Mouse (Mus musculus) testis, adult 2 months (tissue): Measurements from ENCODE around the gene Cdk7.

Experiments
- CTCF ChIP-seq: fragments of 200-500 bp; IDR thresholded peaks from 2 replicates; pipeline ENCODE4 v1.5.1; 2012; ENCODE audit warnings: low read depth, mild to moderate bottlenecking, inconsistent platforms, low read length, moderate library complexity; ENCODE audit not compliant: control insufficient read depth, insufficient read depth, insufficient replicate concordance
- POLR2A ChIP-seq: fragments of 200-500 bp; IDR thresholded peaks from 2 replicates; pipeline ENCODE4 v1.6.1; 2012; ENCODE audit warnings: low read depth, mild to moderate bottlenecking, inconsistent platforms, low read length, moderate library complexity; ENCODE audit not compliant: control insufficient read depth

DNA sequence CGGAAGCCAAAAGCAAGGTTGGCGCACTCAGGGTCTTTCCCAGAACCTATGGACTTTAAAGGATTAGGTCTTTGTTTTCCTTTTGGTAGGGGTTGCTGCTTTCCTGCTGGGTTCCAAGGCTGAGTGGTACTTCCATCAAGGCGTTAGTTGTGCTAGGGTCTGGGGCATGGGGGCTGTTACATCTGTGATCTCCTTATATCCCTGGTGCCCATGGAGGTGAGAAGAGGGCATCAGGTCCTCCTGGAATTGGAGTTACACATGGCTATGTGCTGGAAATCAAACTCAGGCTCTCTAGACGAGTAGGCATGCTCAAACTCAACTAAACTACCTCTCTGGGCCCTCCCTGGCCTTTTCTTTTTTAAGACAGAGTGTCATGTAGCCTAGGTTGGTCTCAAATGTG is 23.4 kb upstream of the Cdk7 start:
- TF ChIP-seq CTCF, result no peak
- no peak for TF ChIP-seq POLR2A
